Mouse (Mus musculus) induced T-regulatory cell, adult 2 months (primary cell): ENCODE measurements around the gene Nmnat2.
A peak's percentile ranks its signal among the peaks of the same experiment; 100 is the strongest.

ENCODE experiments used
- DNase-seq: peaks from one replicate; pipeline ENCODE4 v3.0.0-alpha.2; 2012; ENCODE audit warnings: low read depth

Gene Nmnat2

DNA sequence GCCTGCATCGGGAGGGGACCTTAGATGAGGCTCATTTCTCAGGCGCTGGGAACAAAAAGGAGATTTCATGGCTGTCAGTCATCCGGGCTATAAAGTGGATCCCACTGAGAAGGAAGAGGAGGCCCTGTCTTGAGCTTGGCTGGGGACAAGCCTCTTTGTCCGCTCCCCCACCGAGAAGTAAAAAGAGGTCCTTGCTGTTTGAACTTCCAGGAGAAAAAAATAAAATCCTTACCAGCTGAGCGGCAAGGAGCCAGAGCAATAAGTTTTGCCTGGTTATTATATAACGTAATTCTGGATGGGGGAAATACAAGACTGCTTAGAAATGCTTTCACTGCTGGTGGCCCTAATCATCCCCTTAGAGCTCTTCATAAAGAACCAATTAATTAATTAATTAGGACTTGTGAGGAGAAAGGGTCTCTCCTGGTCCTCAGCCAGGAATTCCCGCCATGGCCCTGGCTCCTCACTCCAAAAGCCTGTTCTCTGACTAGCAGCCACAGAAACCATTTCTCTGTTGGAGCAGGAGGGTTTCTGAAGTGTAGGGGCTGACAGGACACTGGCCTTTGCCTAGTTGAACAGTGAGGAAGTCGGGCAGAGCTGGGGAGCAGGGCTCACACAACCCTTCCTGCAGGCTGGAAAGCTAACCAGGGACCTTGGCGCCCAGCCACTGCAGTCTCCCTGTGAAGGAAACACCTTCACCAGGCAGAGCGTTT is 99.5 kb downstream of the Nmnat2 start:
- DNase-seq: no peak

DNA sequence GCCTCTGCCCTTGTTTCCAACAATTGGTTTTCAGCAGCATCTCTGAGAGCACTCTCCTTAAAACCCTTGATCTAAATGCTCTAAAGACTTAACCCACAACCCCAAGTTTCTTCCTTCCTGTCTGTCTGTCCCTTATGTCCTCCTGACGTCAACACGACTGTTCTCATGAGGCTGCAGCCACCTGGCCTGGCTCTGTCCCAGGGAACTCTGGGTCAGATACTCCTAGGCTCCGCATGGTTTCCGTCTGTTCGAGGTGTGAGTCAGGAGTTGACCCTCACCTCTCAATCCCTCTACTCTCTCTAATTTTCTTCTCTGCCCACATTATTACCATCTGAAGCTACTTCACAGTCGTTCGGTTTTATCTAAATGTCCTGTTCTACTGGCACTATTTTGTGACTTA is 103.5 kb downstream of the Nmnat2 start:
- peak; percentile 33 for DNase-seq

DNA sequence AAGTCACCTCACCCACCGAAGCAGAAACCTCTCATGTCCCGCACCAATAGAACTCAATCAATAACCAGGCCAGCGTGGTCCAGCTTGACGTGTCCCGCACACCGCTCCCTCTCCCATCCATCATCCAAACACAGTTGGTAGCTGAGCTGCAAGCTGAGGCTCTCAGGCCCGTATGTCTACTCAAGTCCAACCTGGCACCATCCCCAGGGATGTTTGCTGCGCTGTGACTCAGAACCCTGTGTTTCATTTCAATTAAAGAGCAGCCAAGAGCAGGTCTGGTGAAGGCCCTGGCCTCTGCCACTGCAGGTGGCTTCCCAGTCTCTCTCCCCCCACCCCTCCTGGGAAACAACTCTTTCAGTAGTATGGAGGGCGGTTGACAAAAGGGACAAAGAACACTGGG is 104.8 kb downstream of the Nmnat2 start:
- no peak for DNase-seq

DNA sequence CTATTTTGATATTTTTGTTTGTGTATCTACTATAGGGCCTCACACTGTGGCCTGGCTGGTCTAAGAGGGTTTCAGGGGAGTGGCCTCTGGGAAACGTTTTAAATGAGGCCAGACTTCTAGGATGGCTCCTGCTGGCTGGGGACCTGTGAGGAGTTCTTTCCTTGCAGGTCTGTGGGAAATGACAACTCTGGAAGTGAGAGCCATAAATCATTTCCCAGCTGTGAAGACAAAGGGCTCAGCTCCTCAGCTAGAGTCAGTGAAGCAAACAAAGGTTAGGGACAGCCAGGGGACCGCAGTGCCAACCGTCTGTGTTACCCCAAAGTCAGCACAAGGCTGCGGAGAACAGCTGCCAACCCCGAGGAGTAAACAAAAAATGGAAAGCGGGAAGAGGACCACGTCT is 107.8 kb downstream of the Nmnat2 start:
- no peak for DNase-seq

DNA sequence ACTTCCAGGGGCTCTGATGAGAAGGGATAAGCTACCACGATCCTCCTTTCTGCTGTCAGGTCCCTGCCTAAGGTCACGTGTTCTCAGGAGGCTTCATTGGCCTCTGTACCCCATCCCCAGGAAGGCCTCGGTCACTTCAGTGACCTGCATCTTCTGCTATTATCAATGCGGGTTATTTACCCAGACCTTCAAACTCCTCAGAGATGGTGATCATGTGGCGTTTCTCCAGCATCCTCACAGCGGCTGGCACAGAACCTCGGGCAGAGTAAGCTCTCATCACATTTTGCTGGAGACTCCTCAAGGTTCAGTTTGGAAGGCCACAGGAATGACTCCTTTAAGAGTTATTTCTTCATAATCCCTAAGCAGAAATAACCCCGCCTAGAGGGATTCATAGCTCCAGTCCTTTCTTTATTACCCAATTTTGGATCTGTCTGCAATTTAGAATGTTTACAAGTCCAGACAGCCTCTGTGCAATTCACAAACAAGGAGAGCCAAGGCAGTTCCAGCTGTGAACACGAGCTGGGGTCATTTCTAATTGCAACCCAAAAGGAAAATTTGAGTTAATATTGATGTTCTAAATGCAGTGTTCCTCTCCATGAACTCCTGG is 110.1 kb downstream of the Nmnat2 start:
- DNase-seq: no peak

DNA sequence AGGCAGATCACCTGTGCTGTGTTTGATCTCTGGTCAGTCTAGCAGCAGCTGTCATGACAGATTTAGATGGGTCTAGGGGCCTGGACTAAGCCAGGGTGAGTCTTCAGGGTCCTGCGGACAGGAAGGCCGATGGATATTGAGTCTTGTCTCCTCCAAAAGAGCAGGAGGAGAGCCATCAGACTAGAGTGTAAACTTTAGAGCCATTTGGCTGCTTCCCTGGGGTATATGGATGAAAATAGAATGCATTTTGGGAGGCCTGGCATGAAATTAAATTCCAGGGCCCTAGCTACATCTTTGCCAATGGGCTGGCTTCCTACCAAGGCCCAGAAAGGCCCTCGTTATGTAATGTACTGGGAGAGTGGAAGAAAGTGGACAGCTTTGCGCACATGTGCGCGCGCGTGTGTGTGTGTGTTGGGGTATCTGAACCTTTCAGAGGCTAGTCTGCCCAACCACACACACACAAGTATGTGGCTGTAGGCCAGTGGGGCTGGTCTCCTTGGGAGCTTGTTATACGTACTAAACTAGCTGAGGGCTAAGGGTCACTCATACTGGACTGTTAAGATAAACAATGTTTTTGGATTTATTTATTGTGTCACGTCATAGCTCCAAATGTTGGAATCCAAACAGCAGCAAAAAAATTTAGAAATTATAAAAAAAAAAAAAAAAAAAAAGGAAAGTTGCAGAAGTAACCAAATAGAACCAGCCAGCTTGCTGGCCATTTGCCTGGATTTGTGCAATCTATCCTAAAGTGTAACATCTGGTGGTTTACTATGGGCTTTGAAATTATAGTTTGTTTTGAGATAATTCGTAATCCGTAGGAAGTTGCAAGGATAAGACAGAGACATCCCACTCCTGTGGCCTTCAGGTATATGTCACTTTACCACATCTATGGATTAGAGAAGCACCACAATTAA is 110.9 kb downstream of the Nmnat2 start:
- DNase-seq: no peak

DNA sequence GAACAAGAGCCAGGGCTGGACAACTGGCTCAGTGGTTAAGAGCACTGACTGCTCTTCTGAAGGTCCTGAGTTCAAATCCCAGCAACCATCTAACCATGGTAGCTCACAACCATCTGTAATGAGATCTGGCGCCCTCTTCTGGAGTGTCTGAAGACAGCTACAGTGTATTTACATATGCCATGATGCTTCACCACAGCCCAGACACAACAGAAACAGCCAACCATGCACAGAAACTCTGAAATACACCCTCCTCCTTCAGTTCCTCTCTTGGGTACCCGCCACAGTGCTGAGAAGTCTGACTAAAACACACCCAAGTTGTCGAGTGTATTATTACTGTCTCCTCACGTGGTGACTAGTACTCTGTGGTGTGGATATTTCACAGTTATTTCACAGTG is 111.6 kb downstream of the Nmnat2 start:
- DNase-seq: peak; percentile 41

DNA sequence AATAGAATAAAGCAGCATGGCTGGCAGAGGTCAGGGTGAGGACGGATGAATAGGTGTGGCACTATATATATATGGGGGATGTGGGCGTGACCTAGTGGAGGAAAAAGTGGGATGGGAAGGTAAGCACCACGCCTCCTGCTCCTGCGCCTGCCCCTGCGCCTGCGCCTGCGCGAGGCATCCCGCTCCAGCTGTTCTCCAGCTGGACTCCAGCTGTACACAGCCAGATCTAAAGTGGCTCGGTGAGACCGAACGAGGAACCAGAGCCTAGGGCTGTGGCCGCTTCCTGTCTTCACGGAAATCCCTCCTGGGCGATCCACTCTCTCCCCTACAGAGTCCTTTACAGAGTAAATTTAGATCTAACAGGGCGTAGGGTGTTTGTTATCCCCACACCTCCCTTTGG is 116.8 kb downstream of the Nmnat2 start:
- DNase-seq: no peak

DNA sequence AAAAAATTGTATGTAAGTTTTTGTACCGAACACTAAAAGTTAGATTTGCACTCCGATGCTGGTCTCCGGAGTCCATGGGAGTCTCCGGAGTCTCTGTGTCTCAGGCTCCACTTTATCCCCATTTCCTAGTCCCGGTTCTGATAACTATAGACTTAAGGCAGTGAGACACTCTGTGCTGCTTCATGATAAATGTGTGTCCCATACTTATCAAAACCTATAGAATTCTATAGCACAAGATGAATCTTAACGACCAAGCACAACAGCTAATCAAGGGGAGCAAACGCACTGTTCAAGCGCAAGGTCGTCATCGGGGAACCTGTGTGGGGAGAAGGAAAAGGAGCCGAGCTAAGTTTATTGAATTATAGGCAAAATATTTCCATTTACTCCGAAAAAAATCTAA is 117.2 kb downstream of the Nmnat2 start:
- no peak for DNase-seq

DNA sequence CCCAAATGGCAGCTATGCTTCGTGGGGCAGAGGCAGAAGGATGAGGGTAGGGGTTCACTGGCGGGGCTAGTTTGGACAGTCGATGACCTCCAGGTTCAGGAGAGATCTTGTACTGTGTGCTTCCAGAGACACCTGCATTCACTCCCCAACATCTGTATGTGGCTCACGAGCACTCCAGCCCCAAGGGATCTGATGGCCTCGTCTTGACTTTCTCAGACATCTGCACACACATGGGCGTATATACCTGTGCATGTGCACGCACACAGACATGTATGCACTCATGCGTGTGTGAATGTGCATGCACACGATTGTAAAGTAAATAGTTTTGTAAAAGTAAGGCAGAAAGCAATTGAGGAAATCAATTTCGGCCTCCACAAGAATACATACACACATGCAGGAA is 117.9 kb downstream of the Nmnat2 start:
- no peak for DNase-seq

DNA sequence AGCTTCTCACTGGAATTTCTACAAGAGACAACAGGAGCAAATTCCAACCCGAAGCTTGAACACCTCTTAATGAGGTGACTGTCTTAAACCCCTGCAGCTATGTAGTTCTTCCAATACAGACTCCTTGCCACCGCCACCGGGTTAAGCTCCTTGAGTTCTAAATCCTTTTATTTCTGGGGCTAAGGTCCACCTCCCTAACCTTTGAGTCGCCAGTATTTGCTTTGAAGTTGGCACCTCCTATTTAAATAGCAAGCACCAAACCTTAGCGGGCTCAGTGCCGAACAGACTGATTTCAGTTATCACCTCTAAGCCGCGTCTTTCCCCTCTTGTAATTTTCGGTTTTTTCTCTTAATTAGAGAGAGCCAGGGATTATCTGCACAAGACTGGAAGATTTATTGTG is 118.6 kb downstream of the Nmnat2 start:
- DNase-seq: no peak

DNA sequence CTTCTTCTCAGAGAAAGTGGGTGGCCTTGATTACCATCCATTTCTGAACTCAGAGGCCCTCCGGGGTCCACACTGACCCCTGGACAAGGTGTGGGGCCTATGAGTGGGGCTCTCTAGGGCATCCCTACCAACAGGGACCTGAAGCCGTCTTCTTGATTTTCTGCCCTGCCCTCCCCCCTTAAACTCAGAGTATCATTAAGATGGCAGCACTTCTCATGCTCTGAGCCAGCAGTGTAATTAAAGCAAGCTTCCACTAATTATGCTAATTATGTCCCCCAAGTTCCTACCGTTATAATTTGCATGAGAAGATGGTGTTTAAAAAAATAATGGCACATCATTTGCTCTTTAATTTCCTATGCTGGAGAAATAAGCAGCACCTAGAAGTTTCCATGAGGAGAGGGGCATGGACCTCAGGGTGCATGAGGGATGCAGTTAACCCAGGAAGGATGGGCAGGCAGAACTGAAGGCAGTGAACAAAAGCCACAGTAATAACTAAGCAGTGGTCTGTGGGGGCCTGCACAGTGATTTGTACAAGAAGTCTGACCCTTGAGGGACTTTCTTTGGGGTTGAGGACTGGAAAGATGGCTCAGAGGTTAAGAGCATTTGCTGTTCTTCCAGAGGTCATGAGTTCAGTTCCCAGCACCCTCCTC is 120.4 kb downstream of the Nmnat2 start:
- DNase-seq: no peak

DNA sequence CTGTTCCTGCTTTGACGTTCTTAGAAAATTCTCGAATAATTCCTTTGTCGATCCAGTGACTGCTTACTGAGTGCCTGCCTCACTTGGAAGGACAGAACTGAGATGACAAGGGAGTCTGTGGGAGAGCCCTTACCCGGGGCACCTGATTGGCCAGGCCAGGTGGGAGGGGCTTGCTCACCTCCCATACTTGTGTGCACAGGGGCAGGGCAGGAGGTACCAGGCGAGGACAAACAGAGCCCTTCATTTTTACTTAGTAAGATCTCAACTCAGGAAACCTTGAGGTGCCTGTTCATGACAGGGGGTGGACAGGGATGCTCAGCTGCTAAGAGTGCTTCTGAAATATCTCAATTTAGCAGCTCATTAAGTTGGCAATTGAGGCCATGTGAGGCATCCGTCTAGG is 121.2 kb downstream of the Nmnat2 start:
- DNase-seq: no peak

DNA sequence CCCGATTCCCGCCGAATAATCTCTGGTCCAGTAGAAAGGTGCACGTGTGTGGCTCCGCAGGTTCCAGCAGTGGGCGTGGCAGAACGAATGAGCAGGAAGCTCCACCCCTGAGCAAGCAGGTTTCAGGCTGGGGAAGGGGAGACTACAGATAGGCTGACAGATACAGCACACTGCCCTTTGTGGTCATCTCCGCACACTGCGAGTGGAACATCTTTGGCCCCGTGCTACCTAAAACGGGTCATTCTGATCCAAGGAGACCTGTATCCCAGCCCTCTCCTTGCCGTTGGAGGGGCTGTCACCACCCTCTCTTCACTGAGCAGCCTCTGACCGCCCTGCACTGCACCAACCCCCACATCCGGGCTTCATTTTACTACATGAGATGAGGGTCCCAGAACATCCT is 128.4 kb downstream of the Nmnat2 start:
- peak; percentile 14 for DNase-seq

DNA sequence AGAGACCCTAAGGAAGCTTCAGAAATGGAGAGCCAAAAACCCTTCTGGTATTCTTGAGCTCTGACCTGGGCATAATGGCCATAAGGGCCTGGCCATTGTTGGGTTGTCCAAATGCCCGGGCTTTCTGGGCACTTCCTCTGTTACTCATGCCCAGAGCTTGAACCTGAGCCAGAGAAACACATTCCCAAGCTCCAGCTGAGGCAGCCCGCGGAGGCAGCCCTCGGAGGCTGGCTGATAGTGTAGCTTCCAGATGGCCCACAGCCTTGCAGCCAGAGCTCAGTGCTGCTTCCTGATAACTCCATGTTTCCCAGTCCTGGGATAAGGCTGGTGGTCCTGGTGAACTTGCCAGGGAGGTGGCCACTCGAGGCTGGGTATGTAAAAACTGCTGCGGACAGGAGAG is 129.4 kb downstream of the Nmnat2 start:
- DNase-seq: no peak

DNA sequence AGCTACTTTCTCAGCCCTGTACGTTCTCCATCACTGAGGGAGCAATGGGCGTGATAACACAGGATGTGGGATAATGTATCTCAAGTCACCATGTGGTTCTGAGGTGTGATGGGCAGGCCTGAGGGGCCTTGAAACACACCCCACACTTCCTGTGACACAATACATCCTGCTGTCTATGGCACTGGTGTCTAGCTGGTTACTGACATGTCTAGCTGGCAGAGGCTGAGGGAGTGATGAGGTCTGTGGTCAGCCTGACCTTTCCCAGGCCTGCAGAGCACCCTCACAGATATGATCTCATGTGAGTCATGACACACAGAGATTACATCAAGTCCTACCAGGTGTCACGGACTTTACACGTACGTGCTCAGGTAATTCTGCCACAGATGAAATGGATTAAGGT is 130.4 kb downstream of the Nmnat2 start:
- peak; percentile 89 for DNase-seq

DNA sequence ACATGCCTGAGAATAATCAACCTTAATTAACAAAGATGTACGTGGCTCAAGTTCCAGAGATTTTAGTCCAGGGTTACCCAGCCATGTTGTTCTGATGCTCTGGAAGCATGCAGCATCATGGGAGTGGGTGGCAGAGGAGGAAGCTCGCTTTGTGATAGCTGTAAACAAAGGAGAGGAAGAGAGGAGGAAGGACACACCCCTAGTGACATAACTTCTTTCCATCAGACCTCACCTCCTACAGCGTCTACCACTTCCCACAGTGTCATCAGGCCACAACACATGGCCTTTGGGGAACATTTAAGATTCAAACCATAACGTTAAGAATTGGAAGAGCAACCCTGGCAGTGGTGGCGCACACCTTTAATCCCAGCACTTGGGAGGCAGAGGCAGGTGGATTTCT is 133.0 kb downstream of the Nmnat2 start:
- DNase-seq: peak; percentile 67

DNA sequence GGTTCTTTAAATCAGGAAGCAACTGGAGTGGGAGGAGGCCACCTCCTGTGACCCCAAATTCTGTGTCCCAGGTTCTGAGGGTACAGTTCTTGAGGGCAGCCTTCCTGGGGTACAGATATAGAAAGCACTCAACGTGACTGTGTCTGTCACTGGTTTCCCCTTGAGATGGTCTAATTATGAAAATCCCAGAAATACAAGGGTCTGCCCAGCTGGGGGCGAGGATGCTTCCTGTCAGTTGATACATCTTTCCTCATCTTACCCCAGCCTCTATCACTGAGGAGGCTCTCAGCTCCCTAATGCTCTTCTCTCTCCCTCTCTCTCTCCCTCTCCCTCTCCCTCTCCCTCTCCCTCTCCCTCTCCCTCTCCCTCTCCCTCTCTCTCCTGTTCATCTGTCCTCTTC is 135.3 kb downstream of the Nmnat2 start:
- no peak for DNase-seq

DNA sequence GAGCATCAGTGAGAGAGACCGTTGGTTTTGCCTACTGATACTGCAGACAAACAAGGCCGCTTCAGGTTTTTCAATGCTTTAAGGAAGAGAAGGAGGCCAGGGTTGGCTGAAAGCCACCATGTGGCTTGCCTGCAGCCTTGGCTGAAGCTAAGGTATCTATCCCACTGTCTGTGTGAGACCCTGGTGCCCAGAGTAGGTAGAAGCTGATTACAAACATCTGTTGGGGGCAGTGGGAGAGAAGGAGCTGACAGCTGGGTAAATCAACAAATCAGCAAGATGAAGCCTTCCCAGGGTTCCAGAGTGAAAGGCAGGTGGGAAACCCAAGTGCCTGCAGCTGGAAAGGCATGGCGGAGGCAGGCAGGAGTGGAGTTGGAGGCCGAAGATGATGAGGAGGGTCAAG is 136.0 kb downstream of the Nmnat2 start:
- DNase-seq: no peak

DNA sequence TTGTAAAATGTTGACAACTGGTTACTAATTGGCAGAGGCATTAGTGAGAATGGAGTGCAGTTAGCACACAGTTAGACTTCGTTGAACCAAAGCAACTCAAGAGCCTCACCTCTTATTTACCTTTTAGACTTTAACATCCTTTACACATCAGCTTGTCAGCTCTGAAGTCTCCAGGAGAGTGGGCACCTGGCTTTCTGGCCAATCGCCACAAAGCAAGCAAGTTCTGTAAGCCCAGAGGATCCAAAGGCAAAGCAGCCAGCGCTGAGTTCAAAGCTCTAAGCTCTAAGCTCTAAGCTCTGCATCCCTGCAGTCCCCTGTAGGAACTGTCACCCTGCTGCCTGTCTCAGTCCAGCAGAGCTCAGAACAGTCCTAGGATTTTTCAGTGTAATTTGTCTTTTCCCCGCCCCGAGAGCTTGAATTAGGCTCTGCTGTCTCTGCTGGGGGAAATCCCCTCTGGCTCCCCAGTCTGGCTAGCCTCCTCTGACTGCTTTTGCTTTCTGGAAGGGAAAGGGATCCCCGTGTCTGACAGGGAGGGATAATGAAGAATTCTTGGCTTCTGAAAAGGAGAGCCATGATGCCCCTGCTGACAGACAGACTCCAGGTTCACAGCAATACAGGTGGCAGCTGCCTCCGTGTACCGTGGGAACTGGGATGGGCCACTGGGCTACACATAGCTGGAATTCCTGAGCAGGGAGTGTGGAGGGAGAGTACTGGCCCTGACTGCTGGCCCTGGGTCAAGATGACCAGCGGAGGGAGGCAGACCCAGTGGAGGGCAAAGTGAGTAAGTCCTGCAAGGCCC is 136.8 kb downstream of the Nmnat2 start:
- DNase-seq: peak; percentile 59

DNA sequence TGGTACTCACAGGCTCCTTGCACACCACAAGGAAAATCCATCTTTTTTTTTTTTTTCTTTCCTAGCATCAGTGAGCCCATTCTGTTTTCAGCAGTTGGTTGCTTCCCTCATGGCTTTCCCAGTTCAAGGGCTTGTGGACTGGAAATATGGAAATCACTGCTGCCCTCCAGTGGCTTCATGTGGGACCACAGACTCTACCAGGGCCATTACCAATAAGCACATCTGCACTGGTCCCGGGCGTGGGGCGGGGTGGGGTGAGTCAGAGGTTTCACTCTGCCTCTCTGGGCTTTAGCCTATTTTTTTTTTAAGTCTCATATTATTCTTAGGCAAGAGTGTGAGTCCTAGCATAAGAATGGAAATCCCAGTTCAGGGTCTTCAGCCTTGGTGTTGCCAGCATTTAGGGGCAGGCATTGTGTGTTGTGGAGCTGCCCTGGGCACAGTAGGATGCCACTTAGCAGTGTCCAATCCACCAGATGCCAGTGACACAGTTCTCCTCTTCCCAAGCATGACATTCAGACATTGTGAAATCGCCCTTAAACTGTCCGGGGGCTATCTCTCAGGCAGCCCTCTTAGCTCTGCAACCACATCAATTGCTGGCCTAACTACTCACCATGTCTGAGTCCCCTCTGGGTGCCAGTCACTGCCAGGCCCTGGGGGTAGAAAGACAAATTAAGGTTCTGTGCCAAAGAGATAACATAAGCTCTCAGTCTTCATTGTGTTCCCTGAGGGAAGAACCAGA is 137.6 kb downstream of the Nmnat2 start:
- DNase-seq: peak; percentile 89
